Mouse (Mus musculus) hindlimb bud, embryonic 11.5 days (tissue): ENCODE measurements around the gene Plin1.

Experiments
- DNase-seq: peaks from one replicate; pipeline ENCODE4 v3.0.0-alpha.2; 2012; ENCODE audit warnings: low read depth, low spot score; ENCODE audit errors: extremely low spot score

The Plin1 gene

DNA sequence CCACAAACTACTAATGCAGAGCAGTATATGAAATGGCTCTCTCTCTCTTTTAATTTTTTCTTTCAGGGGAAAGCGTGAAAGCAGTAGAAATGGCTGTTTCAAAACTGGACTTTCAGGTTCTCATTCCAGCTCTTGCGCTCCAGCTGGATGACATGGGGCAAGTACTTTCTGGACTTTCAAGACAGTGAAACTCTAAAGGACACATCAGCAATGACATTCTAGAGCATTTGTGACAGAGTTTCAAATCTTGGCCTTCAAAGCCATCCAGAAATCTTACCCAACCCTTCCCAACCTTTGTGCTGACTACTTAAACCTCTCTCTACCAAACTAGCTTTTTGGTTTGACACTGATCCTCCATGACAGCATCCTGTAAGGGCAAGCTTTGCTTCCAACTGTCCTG, 6.2 kb upstream of the Plin1 start:
- DNase-seq = no peak

DNA sequence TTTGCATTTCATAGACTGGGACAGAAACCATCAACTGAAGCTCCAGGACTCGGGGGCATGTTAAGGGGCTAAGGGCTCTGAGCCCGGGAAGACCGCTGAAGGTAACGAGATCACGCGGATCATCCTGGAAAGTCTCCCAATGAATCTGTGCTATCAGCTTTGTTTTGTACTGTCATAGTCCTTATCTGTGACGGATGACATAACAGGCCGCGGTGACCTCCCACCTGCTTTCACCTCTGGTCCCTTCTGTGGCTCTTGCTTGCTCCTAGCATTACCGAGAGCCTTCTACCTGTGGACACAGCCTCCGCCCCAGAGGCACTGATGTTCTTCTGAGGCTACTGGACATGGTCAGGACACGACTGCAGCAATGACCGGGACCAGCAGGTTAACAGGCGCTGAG, 3.8 kb upstream of the Plin1 start:
- no peak for DNase-seq

DNA sequence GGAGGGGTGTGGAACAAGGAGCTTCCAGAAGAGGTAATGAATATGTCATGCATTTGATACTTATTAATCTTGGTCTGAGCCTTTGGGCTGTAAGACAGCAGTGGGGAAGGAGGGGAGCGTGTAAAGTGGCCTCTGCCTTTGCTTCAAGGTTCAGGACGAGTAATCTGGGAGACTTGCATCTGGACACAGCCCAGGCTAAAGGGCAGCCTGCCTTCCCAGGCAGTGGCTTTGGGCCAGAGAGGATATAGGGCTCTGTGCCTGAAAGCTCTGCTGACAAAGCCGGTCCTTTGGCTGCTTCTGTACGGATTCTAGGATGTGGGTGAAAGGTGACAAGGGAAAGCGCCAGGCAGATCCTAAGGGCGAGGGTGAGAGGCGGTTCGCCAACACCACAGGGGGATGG, 1.9 kb upstream of the Plin1 start:
- DNase-seq = no peak

DNA sequence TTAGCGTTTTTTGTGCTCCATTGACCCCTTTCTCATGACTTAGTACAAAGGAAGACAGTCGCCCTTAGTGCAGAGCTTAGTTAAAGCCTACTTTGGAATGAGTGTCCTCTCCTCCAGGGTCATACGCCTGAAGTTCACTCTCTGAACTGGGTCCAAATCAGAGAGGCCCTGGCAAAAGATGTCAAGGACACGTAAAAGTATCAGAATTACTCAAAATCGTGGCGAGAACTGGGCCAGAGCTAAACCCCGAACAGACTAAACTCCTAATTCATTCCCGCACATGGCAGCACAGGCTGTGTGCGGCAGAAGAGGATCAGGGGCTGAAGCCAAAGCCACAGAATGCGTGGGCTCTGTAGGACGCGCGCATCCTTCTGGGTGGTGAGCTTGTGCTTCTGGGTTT, 1.3 kb downstream of the Plin1 start:
- no peak for DNase-seq

DNA sequence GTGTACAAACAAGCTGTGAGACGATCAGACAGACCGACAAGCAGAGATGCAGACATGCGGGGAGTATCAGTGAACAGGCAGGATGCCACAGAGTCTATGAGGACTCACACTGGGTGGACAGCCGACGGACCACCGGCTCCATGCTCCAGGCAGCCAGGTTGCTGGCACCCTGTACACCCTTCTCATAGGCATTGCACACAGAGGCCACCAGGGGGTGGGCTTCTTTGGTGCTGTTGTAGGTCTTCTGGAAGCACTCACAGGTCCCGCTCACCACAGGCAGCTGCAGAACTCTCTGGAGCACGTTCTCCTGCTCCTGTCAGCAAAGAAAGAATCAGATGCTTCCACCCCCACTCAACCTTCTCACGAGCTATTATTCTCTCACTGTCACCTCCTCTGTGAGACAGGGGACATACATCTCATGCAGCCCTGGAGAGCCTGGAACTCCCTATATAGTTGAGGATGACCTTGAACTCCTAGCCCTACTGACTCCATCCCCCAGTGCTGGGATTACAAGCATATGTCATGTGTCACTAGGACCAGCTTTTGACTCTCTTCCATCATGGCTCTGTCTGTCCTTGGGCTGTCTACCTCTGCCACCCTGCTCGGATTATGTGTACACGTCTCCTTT, 2.8 kb downstream of the Plin1 start:
- DNase-seq = no peak

DNA sequence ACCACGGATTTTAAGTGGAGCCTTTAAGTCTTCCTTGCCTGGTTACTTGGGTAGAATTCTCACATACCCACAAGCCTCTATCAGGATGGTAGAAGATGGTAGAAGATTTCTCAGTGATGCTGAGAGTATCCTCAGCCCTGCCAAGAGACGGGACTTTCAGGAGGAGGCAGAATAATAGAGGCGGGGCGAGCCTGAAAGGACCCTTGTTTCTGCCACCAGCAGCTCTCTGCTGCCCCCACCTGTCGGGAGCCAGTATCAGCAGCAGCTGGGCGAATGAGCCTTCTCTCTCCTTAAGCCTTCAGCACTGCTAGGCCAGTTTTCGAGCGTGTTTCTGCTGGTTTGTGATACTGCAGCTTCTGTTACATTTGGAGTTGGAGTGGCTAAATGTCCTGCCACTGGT, 3.5 kb downstream of the Plin1 start:
- DNase-seq = no peak

DNA sequence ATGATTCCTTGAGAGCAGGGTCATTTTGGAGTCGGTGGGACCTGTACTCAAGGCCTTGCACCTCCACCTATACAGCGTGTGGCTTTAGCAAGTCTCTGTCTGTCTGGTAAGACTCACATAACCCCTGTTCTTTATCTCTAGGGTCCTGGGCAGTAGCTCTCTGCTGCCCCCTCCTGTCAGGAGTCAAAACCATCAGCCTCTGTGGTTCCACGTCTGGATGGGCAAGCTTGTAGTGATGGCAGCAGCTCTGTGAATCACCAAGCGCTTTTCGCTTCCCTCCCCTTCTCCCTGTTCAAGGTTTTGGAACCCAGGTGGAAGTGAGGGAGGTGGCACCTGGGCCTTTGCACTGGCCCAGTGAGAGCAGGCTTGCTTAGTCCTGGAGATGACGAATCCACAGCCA, 4.5 kb downstream of the Plin1 start:
- no peak for DNase-seq

DNA sequence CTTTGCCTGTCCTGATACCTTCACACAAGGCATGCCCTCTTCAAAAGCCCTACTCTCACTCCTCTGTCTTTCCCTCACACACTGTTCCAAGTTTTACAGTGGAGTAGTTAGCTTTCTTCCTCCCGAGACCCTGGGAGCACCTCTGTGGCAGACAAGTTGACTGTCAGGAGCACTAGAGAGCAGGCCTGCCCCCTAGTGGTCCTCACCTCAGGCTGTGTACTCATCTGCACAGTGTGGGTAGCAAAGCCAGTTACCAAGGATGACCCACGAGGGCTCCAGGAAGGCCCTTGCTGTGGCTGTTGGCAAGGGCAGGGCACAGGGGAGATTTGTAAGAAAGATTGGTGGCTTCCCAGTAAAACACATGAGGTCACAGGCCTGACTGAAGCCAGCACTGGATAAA, 5.6 kb downstream of the Plin1 start:
- DNase-seq = no peak

DNA sequence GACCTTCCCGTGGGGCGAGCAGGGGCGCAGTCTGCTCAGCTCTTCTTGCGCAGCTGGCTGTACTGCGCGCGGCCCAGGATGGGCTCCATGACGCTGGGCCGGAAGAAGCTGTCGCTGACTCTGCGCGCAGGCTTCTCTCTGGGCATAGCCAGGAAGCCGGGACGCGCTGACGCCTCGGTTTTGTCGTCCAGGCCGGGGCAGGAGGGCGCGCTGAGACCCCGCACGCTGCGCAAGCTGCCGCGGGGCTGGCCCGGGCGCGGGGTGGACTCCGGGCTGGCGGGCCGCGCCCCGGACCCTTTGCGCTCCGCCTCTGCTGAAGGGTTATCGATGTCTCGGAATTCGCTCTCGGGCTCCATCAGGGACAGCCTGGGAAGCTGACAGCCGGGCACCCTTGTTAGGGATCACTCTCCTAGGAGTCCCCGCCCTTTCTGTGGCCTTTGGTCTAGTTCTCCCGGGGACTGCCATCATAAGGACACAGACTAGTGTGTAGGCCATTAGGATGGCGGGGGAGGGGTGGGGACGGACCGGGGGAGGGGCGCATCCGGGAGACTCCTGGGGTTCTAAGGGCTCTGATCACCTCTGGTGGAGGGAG, 11.2 kb downstream of the Plin1 start:
- DNase-seq = no peak

DNA sequence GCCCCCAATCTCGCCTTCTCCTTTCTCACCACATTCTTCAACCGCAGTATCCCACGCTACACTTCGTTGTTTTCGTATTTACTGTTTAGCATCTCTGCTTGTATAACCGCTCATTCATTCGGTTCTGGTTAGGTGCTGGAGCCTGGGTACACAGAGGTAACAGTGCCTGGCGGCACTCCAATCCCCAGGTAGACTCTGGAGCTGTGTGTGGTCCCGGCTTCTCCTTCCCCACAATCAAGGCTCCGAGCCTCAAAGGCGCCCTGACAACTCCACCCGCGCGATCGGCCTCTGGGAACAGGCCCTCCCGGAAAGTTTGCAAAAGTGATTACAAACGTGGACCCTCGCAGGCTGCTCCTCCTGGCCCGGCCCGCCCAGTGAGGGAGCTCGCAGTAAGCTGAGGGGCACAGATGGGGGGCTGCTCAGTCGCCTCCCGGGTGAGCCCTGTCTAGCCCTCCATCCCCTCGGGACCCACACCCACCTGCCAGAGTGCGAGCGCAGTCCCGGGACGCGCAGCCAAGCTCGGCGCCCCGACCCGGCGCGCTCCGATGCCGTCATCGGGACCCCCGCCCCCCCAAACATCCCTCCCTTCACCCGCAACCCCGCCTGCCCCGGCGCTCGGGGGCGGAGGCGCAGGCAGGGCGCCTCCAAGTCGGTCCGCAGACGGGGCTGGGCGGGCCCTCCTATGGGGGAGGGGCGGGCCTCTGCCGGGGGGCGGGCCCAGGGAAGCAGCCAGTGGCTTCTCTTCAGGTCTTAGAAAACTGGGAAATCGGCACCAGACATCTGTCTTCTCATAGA, 17.3 kb downstream of the Plin1 start, which contains the start of gene Kif7:
Gene Kif7, minus strand, starts transcription at position 534 of the 795 bp plus-strand sequence.
- DNase-seq = no peak

DNA sequence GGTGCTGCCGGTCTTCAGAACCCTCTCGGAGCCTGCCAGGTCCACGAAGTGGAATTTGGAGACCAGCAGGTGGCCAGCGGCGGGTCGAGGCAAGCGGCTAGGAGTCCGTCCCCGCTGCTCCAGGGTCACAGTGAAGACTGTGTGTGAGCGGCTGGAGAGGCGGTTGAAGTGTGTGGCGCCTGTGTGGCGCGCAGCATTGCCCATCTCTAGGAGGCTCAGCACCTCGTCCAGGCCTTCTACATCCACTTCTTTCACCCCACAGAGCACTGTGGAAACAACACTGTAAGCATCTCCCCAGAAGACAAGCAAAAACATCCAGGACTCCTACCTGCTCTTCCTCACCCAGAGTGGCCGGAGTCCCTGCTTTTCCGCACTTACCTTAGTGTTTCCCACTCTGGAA, 21.9 kb downstream of the Plin1 start:
- DNase-seq = no peak

DNA sequence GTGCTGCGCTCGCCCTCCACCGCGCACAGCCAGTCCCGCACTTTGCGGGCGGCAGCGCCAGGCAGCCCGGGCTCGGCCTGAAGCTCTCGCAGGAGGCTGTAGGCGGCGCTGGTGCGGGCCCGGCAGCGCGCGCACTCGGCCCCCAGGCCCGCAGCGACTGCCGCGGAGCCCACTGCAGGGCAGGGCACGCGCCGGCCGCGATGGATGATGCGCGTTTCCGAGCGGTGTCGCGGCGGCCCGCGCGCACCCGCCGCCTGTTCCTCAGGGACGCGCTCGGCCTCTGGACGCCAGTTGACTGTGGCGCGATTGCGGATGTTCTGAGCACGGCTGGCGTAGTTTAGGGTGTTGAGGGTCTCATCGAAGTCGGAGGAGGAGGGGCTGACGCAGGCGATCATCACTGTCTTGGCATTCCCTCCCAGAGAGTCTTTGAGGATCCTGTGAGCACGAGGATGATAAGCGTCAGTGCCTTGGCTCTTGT, 22.5 kb downstream of the Plin1 start:
- DNase-seq = no peak

DNA sequence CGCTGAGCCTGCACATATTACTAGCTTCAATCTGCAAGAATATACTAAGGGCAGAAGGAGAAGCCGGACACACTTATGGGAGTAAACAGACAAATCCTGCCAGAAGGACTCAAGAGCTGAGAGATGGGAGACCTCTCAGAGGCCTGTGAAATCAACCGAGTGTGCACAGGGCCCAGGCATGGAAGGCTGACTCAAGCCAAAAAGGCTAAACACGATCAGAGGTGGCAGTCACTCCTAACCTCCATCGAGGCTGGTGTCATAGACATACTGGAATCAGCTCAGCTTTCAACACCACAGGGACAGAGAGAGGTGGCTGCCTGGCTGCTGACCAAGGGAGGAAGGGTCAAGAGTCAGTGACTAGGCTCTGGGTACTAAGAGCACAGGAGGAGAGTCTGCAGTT, 27.5 kb downstream of the Plin1 start:
- DNase-seq = no peak

DNA sequence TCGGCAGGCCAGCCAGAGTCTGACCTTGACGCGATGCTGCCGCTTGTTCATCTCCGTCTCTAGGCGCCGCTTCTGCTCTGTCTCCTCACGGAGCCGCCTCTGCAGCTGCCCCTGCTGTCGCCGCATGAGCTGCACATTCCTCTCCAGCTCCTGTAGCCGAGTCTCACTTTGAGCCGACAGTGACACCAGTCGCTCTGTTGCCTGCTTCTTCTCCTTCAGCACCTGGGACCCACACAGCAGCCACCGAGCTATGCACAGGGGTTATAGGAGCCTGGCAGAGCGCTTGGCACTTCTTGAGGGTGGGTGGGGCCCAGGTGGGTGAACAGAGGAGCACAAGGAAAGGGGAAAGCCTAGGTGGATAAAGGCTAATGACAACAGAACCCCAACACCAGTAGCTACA, 29.9 kb downstream of the Plin1 start:
- DNase-seq = no peak

DNA sequence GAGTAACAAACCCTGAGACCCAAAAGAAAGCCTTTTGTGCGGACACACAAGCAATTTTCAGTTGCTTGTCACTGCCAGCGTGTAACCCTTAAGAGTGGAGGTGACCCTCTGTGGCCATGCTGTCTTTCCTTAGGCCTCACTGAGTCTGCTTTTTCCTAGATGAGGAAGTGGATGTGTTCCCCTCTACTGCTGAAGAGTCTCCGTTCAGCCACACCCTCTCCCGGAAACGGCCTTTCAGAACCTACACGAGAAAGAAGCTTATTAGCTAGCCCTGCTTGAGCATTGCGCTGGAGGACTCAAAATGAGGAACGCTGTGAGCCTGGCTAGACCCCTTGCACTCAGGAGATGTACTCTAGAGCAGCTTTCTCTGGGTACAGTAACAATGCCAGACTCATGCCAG, 36.2 kb downstream of the Plin1 start:
- no peak for DNase-seq

DNA sequence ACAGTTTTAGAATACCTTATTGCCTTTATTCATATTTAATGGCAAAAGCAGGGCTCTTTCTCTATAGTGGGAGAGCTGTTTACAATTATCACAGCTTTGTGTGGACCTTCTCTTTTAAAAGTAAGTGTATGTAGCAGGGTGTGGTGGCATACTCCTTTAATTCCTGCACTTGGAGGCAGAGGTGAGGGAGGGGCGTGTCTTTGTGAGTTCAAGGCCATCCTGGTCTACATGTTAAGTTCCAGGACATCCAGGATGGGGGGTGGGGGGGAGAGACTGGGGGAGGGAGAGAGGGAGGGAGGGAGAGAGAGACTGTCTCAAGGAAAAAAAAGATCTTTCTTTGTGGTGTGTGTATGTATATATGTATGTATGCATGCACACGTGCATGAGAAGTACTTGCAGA, 52.5 kb downstream of the Plin1 start:
- DNase-seq = no peak

DNA sequence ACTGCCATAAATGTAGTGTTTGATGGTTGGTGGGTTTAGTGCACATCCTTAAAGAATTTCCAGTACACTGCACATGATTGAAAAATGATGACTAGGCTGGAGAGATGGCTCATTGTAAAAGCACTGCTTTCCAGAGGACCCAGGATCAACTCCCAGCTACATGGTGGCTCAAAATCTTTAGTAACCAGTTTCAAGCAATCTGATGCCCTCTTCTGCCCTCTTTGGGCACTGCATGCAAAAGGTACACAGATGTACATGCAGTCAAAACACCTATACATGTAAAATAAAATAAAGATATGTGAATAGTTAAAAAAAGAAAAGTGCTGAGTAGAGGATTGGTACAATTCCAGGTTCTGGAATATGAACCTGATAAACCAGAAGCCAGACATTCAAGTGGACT, 53.5 kb downstream of the Plin1 start:
- DNase-seq = no peak

DNA sequence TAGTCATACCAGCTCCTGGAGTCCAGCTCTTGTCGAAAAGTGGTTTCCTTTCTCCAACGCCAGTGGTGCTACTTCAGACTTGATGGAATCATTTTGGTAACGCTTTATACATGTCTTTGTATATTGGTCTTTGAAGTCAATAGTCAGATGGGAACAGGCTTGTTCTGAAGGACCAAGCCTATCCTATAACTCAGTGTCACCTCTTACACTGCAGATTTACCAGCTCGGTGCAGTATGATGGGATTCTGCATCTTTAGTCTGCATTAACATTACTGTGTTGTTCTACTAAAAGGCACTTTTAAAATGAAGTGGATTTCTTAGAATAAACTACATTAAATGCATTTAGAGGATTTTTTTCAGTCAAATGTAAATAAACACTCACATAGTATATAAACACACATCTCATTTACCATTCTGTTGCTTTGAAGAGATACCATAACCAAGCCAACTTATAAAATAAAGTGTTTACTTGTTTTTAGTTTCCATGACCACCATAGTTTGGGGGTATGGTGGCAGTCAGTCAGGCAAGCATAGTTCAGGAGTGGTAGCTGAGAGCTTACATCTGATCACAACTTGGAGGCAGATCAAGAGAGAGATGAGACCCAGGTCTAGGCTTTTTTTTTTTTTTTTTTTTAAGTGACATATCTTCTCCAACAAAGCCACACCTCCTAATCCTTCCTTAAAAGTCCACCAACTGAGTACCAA, 61.7 kb downstream of the Plin1 start:
- DNase-seq = no peak
